Mouse (Mus musculus): ENCODE data around the gene Ano4. TPM values are rescaled to one million over a fixed set of nuclear protein-coding genes. Genes with fewer than 3 reads are reported as not detected.

The Ano4 gene
- total and polyA plus RNA-seq, 2 experiments from 2014 or later = 3.2 to 3.8 TPM

GRCm38 (mm10) chr10:89257457-89258381 is 86.8 kb downstream of the Ano4 start:
- peak overlapping the region; percentile 58 for H3K4me2 ChIP-seq (ENCODE audit: low read depth, low read length)
- ATAC-seq (ENCODE audit: insufficient read depth, low read depth) (peak; percentile 24; the same call in 1 of the 2 replicates), DNase-seq (ENCODE audit: low spot score) (peak; percentile 6)
- H3K9ac ChIP-seq (replicated peaks; ENCODE audit: low read depth, low read length) = peak overlapping the region; percentile 2; the same call in 1 of the 2 replicates
- no peaks in the 10 kb centered on the region for H3K4me1 ChIP-seq (ENCODE audit: control insufficient read depth, insufficient read depth)
- no peaks in the 10 kb centered on the region for H3K9me3 ChIP-seq (replicated peaks; ENCODE audit: control insufficient read depth, low read length)
- no peak overlapping the region for H3K27ac ChIP-seq (ENCODE audit: low read depth)
- no peaks in the 10 kb centered on the region for H3K27me3 ChIP-seq (ENCODE audit: control insufficient read depth, insufficient read depth, low read length)
- peak overlapping the region; percentile 36 for H3K4me3 ChIP-seq (ENCODE audit: low read depth, low read length)
- no peaks in the 10 kb centered on the region for H3K36me3 ChIP-seq (replicated peaks; ENCODE audit: control insufficient read depth, insufficient read depth, low read length)
- 2% methylated on average over 16 of the region's 16 CpGs for WGBS
- TF ChIP-seq EP300 (IDR thresholded peaks at IDR 0.05; ENCODE audit: low read depth) = no peak
- no peak for TF ChIP-seq CTCF (IDR thresholded peaks at IDR 0.05; ENCODE audit: low read depth)

- no peaks in the 10 kb centered on the region for H3K4me1 ChIP-seq (ENCODE audit: control insufficient read depth, insufficient read depth)
- no peaks in the 10 kb centered on the region for H3K27me3 ChIP-seq (ENCODE audit: control insufficient read depth, insufficient read depth, low read length)
- peak overlapping the region; percentile 2; the same call in 1 of the 2 replicates for H3K9ac ChIP-seq (replicated peaks; ENCODE audit: low read depth, low read length)
- ATAC-seq (ENCODE audit: insufficient read depth, low read depth) (no peak), DNase-seq (ENCODE audit: low spot score) (no peak)
- peak overlapping the region; percentile 36 for H3K4me3 ChIP-seq (ENCODE audit: low read depth, low read length)
- H3K36me3 ChIP-seq (replicated peaks; ENCODE audit: control insufficient read depth, insufficient read depth, low read length) = no peaks in the 10 kb centered on the region
- H3K9me3 ChIP-seq (replicated peaks; ENCODE audit: control insufficient read depth, low read length) = no peaks in the 10 kb centered on the region
- H3K4me2 ChIP-seq (ENCODE audit: low read depth, low read length) = peak overlapping the region; percentile 58
- 6% methylated on average over 17 of the region's 17 CpGs for WGBS
- TF ChIP-seq EP300 (IDR thresholded peaks at IDR 0.05; ENCODE audit: low read depth) (no peak), CTCF (IDR thresholded peaks at IDR 0.05; ENCODE audit: low read depth) (no peak)
- no peak overlapping the region for H3K27ac ChIP-seq (ENCODE audit: low read depth)
Observed at GRCm38 (mm10) chr10:89256762-89257456, 87.7 kb downstream of the Ano4 start.

- 78% methylated on average over 5 of the region's 5 CpGs for WGBS
- no peak overlapping the region for H3K9ac ChIP-seq (replicated peaks; ENCODE audit: low read depth, low read length)
- H3K27ac ChIP-seq (ENCODE audit: low read depth) = no peak overlapping the region
- ATAC-seq (ENCODE audit: insufficient read depth, low read depth) = no peak
- no peaks in the 10 kb centered on the region for H3K4me1 ChIP-seq (ENCODE audit: control insufficient read depth, insufficient read depth)
- H3K9me3 ChIP-seq (replicated peaks; ENCODE audit: control insufficient read depth, low read length) = no peaks in the 10 kb centered on the region
- no peaks in the 10 kb centered on the region for H3K36me3 ChIP-seq (replicated peaks; ENCODE audit: control insufficient read depth, insufficient read depth, low read length)
- no peak for DNase-seq (ENCODE audit: low spot score)
- no peak overlapping the region for H3K4me3 ChIP-seq (ENCODE audit: low read depth, low read length)
- no peak for TF ChIP-seq EP300 (IDR thresholded peaks at IDR 0.05; ENCODE audit: low read depth)
- TF ChIP-seq CTCF (IDR thresholded peaks at IDR 0.05; ENCODE audit: low read depth) = no peak
- H3K4me2 ChIP-seq (ENCODE audit: low read depth, low read length) = no peak overlapping the region
- H3K27me3 ChIP-seq (ENCODE audit: control insufficient read depth, insufficient read depth, low read length) = no peaks in the 10 kb centered on the region
Observed at GRCm38 (mm10) chr10:89254765-89255164, 89.8 kb downstream of the Ano4 start.

- 71% methylated on average over 3 of the region's 3 CpGs for WGBS
- no peak overlapping the region for H3K27ac ChIP-seq (ENCODE audit: low read depth)
- ATAC-seq (ENCODE audit: insufficient read depth, low read depth) (no peak), DNase-seq (ENCODE audit: low spot score) (no peak)
- H3K9ac ChIP-seq (replicated peaks; ENCODE audit: low read depth, low read length) = no peak overlapping the region
- no peaks in the 10 kb centered on the region for H3K9me3 ChIP-seq (replicated peaks; ENCODE audit: control insufficient read depth, low read length)
- H3K27me3 ChIP-seq (ENCODE audit: control insufficient read depth, insufficient read depth, low read length) = no peaks in the 10 kb centered on the region
- H3K36me3 ChIP-seq (replicated peaks; ENCODE audit: control insufficient read depth, insufficient read depth, low read length) = no peaks in the 10 kb centered on the region
- H3K4me1 ChIP-seq (ENCODE audit: control insufficient read depth, insufficient read depth) = no peaks in the 10 kb centered on the region
- H3K4me3 ChIP-seq (ENCODE audit: low read depth, low read length) = no peak overlapping the region
- H3K4me2 ChIP-seq (ENCODE audit: low read depth, low read length) = no peak overlapping the region
- no peak for TF ChIP-seq EP300 (IDR thresholded peaks at IDR 0.05; ENCODE audit: low read depth)
- no peak for TF ChIP-seq CTCF (IDR thresholded peaks at IDR 0.05; ENCODE audit: low read depth)
Observed at GRCm38 (mm10) chr10:89253799-89254198, 90.8 kb downstream of the Ano4 start.

GRCm38 (mm10) chr10:89252636-89253035 is 91.9 kb downstream of the Ano4 start:
- DNase-seq (ENCODE audit: low spot score) (no peak), ATAC-seq (ENCODE audit: insufficient read depth, low read depth) (no peak)
- Histone ChIP-seq H3K27ac (ENCODE audit: low read depth) (no peak overlapping the region), H3K4me2 (ENCODE audit: low read depth, low read length) (no peak overlapping the region), H3K4me1 (ENCODE audit: control insufficient read depth, insufficient read depth) (no peaks in the 10 kb centered on the region), H3K9ac (replicated peaks; ENCODE audit: low read depth, low read length) (no peak overlapping the region), H3K4me3 (ENCODE audit: low read depth, low read length) (no peak overlapping the region), H3K9me3 (replicated peaks; ENCODE audit: control insufficient read depth, low read length) (no peaks in the 10 kb centered on the region), H3K36me3 (replicated peaks; ENCODE audit: control insufficient read depth, insufficient read depth, low read length) (no peaks in the 10 kb centered on the region), H3K27me3 (ENCODE audit: control insufficient read depth, insufficient read depth, low read length) (no peaks in the 10 kb centered on the region)
- WGBS = 93% methylated on average over 5 of the region's 5 CpGs
- TF ChIP-seq CTCF (IDR thresholded peaks at IDR 0.05; ENCODE audit: low read depth) = no peak
- TF ChIP-seq EP300 (IDR thresholded peaks at IDR 0.05; ENCODE audit: low read depth) = no peak
